Comparison of ENCODE assay signal across 7 mouse cellular contexts in genomic region chr13:34128276-34129114, GRCm38 (mm10). TPM values are rescaled to one million over a fixed set of nuclear protein-coding genes. Genes with fewer than 3 reads are reported as not detected.
DNase-seq lines count a peak whose midpoint lies in the region; ATAC-seq lines count a peak whose summit lies in the region.

No protein-coding gene starts in this region.

- DNase-seq in right cerebral cortex, postnatal 10 days (ENCODE audit: low spot score in 2 of 2), result peak; percentile 45 to 50
- DNase-seq in right cerebral cortex, postnatal 4 days, result no peak
- peak; percentile 39 to 71 for DNase-seq in kidney, postnatal 25 days
- DNase-seq in urinary bladder, postnatal 14 days (ENCODE audit: low spot score), result no peak
- DNase-seq in embryo, embryonic 11 days, result no peak

- 17% methylated on average over 8 of the region's 9 CpGs for WGBS in forebrain, embryonic 16.5 days
- WGBS in stomach, embryonic 15.5 days, result 81% methylated on average over 9 of the region's 9 CpGs

- no peaks in the 10 kb centered on the region for H3K27me3 ChIP-seq in forebrain, embryonic 16.5 days (replicated peaks; ENCODE audit: control insufficient read depth, insufficient read depth, low read length)
- peaks cover 10% of the 10 kb centered on the region for H3K27me3 ChIP-seq in stomach, embryonic 15.5 days (replicated peaks)

- H3K9ac ChIP-seq in forebrain, embryonic 16.5 days (replicated peaks; ENCODE audit: low read depth, low read length), result peak overlapping the region; percentile 99
- H3K9ac ChIP-seq in stomach, embryonic 15.5 days, result no peak overlapping the region

- peaks cover 45% of the 10 kb centered on the region for H3K4me1 ChIP-seq in forebrain, embryonic 16.5 days (replicated peaks; ENCODE audit: control insufficient read depth, insufficient read depth, low read length)
- peaks cover 25% of the 10 kb centered on the region for H3K4me1 ChIP-seq in stomach, embryonic 15.5 days

- peak overlapping the region; percentile 99 for H3K4me3 ChIP-seq in forebrain, embryonic 16.5 days (replicated peaks; ENCODE audit: low read length)
- peak overlapping the region; percentile 63; the same call in 1 of the 2 replicates for H3K4me3 ChIP-seq in stomach, embryonic 15.5 days (replicated peaks)

- H3K36me3 ChIP-seq in forebrain, embryonic 16.5 days (ENCODE audit: control insufficient read depth, insufficient read depth), result peaks cover 10% of the 10 kb centered on the region; the same call in 1 of the 2 replicates
- no peaks in the 10 kb centered on the region for H3K36me3 ChIP-seq in stomach, embryonic 15.5 days

- no peak for ATAC-seq in forebrain, embryonic 16.5 days
- ATAC-seq in stomach, embryonic 15.5 days (ENCODE audit: insufficient read depth, low FRiP score, low read depth), result no peak

- H3K4me2 ChIP-seq in forebrain, embryonic 16.5 days (ENCODE audit: low read length), result peak overlapping the region; percentile 98
- H3K4me2 ChIP-seq in stomach, embryonic 15.5 days, result peak overlapping the region; percentile 86; the same call in 1 of the 2 replicates

- H3K27ac ChIP-seq in forebrain, embryonic 16.5 days (ENCODE audit: low read length), result peak overlapping the region; percentile 100
- no peak overlapping the region for H3K27ac ChIP-seq in stomach, embryonic 15.5 days

- H3K9me3 ChIP-seq in forebrain, embryonic 16.5 days (ENCODE audit: control insufficient read depth, low read length), result no peaks in the 10 kb centered on the region
- no peaks in the 10 kb centered on the region for H3K9me3 ChIP-seq in stomach, embryonic 15.5 days

RNA-seq across cellular contexts. Expression of gene Tubb2b, which starts 1.8 kb away (rescaled TPM):
- polyA plus RNA-seq in forebrain, embryonic 16.5 days (2015; fragmentation: Nextera tagmentation; extraction: Ambion mirVana), result 1,170 and 1,210 TPM in 2 replicates
- 30.4 and 31.3 TPM in 2 replicates for polyA plus RNA-seq in stomach, embryonic 15.5 days (2015; fragmentation: Nextera tagmentation; extraction: Ambion mirVana)

RNA-seq across cellular contexts. Expression of gene Psmg4, which starts 34.3 kb away (rescaled TPM):
- polyA plus RNA-seq in forebrain, embryonic 16.5 days (2015; fragmentation: Nextera tagmentation; extraction: Ambion mirVana), result 82.3 and 89.0 TPM in 2 replicates
- polyA plus RNA-seq in stomach, embryonic 15.5 days (2015; fragmentation: Nextera tagmentation; extraction: Ambion mirVana), result 72.6 and 82.4 TPM in 2 replicates

RNA-seq across cellular contexts. Expression of gene Tubb2a, which starts 50.7 kb away (rescaled TPM):
- 1,717 and 2,137 TPM in 2 replicates for polyA plus RNA-seq in forebrain, embryonic 16.5 days (2015; fragmentation: Nextera tagmentation; extraction: Ambion mirVana)
- polyA plus RNA-seq in stomach, embryonic 15.5 days (2015; fragmentation: Nextera tagmentation; extraction: Ambion mirVana), result 182 and 192 TPM in 2 replicates

Comparison
In these comparisons a context has a peak if more than half of its experiments do, and no peak if none do; other contexts are left out.
1. DNase-seq: peak in right cerebral cortex, postnatal 10 days (2 of 2) and kidney, postnatal 25 days (2 of 2); none in right cerebral cortex, postnatal 4 days (single experiment), urinary bladder, postnatal 14 days (single experiment) and embryo, embryonic 11 days (single experiment).
2. RNA of gene Tubb2b, which starts 1.8 kb away (polyA plus RNA-seq): 1,170 to 1,210 TPM in forebrain, embryonic 16.5 days; 30.4 to 31.3 TPM in stomach, embryonic 15.5 days; every median in the first group is over 10 times any median in the second.